Mouse (Mus musculus) embryonic facial prominence, embryonic 13.5 days (tissue): ENCODE measurements around the gene Nrxn1. TPM values are rescaled to one million over a fixed set of nuclear protein-coding genes. Genes with fewer than 3 reads are reported as not detected.

ENCODE experiments used
- ATAC-seq: fragments of 200-750 bp; cut with Nextera tagmentation; 2 replicates; pipeline ENCODE4 v1.8.0; 2017; ENCODE audit warnings: low read depth; ENCODE audit not compliant: insufficient number of reproducible peaks, insufficient read depth, low FRiP score, low TSS enrichment
- H3K27ac ChIP-seq: fragments of 300-500 bp; sonication (generic); 2 replicates; pipeline ENCODE4 v1.5.1; 2015; ENCODE audit warnings: moderate library complexity, mild to moderate bottlenecking, inconsistent platforms
- H3K27me3 ChIP-seq: fragments of 300-500 bp; sonication (generic); 2 replicates; pipeline ENCODE4 v1.6.1; 2015; ENCODE audit warnings: mild to moderate bottlenecking, inconsistent platforms
- H3K36me3 ChIP-seq: fragments of 300-500 bp; sonication (generic); 2 replicates; pipeline ENCODE4 v1.6.1; 2015; ENCODE audit warnings: mild to moderate bottlenecking, inconsistent platforms
- H3K4me1 ChIP-seq: fragments of 300-500 bp; sonication (generic); 2 replicates; pipeline ENCODE4 v1.6.1; 2015; ENCODE audit warnings: inconsistent platforms
- H3K4me2 ChIP-seq: fragments of 300-500 bp; sonication (generic); 2 replicates; pipeline ENCODE4 v1.6.1; 2015; ENCODE audit warnings: moderate library complexity, mild to moderate bottlenecking, inconsistent platforms
- H3K4me3 ChIP-seq: fragments of 300-500 bp; sonication (generic); 2 replicates; pipeline ENCODE4 v1.5.1; 2015; ENCODE audit warnings: mild to moderate bottlenecking, inconsistent platforms
- H3K9ac ChIP-seq: fragments of 300-500 bp; sonication (generic); 2 replicates; pipeline ENCODE4 v1.6.1; 2015; ENCODE audit warnings: mild to moderate bottlenecking, inconsistent platforms
- H3K9me3 ChIP-seq: fragments of 300-500 bp; sonication (generic); 2 replicates; pipeline ENCODE4 v1.6.1; 2016; ENCODE audit warnings: inconsistent platforms
- WGBS: fragments of 180-500 bp; shearing (Covaris S2); methylation state at CpG from one replicate; pipeline ENCODE4 v1.1.7; 2015; ENCODE audit warnings: mixed read lengths; 5-methylcytosine and 5-hydroxymethylcytosine counted together
- polyA plus RNA-seq: library from polyadenylated mRNA; unstranded; fragments of >200 nt; fragmentation: Nextera tagmentation; extraction: Ambion mirVana; gene quantifications from 2 replicates; pipeline ENCODE4 v1.2.1, GENCODE M21; 2015

Gene Nrxn1
- 10.3 and 13.4 TPM in 2 replicates for polyA plus RNA-seq

DNA sequence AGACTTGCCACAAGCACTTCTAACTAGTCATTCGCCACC, at the start of gene Nrxn1:
TSS of gene Nrxn1 (minus strand) at position 30 of the 39 bp plus-strand sequence.
- no peak for ATAC-seq
- Histone ChIP-seq H3K36me3 (no peaks in the 10 kb centered on the region), H3K4me2 (peak within 1 kb of the TSS; percentile 57), H3K4me3 (peak within 1 kb of the TSS; percentile 26), H3K4me1 (0 out of 2 replicates have a peak, but pooled peaks cover 3% of the 10 kb centered on the region), H3K27me3 (0 out of 2 replicates have a peak, but pooled peaks cover 4% of the 10 kb centered on the region), H3K9me3 (no peaks in the 10 kb centered on the region; the same call in 1 of the 2 replicates), H3K27ac (no peak within 1 kb of the TSS), H3K9ac (no peak within 1 kb of the TSS)
- WGBS, result 0% methylated on average over 1 of the region's 1 CpGs

DNA sequence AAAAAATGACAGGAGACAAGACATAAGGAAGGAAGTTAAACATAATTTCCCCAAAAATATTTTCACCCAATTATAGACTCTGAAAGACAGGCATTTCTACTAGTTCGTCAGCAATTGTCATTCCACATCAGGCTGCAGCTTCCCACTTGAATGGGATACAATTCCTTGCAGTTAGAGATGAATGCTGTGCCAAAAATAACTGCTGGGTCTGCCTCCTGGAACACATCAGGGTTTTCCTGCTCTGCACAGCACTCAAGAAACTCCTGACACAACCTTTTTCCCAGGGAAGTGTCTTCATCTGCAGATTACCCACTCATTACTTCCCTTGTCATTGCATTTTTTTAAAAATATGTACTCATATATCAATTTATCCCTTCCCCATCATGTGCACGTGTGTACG, 44.0 kb upstream of the Nrxn1 start:
- H3K9me3 ChIP-seq, result no peaks in the 10 kb centered on the region
- no peak overlapping the region for H3K9ac ChIP-seq
- H3K4me1 ChIP-seq, result no peaks in the 10 kb centered on the region
- H3K36me3 ChIP-seq, result no peaks in the 10 kb centered on the region
- 70% methylated on average over 3 of the region's 3 CpGs for WGBS
- no peaks in the 10 kb centered on the region for H3K27me3 ChIP-seq
- no peak for ATAC-seq
- H3K4me2 ChIP-seq, result no peak overlapping the region
- H3K4me3 ChIP-seq, result no peak overlapping the region
- no peak overlapping the region for H3K27ac ChIP-seq

DNA sequence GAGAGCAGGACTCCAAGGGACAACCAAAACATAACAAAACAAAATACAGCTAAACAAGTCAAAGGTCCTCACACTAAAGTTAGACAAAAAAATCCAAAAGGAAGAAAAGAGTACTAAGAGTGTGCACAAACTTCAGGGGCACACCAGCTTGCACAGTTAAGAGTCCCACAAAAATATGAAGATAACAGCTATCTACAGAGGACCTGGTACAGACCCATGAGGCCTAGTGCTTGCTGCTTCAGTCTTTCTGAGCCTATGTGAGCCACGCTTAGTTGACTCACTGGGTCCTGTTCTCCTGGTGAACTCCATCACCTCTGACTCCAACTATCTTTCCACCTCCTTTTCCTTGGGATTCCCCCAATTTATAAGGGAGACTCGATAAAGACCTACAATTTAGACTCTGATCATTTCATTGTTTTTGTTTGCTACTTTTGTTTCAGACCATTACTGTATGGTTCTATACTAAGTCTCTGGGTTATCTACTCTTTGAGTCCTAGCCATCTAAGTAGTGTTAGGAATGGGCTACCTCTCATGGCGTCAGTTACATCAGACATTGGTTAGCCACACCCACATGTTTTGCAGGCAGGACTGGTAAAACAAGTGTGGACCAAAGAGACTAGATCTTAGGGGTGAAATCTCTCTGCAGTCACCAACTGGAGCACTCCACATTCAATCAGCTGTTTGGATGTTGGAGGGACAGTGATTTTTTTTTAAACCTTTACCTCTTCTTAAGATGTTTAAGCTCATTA, 20.2 kb upstream of the Nrxn1 start:
- WGBS, result 81% methylated on average over 3 of the region's 3 CpGs
- no peaks in the 10 kb centered on the region for H3K4me1 ChIP-seq
- ATAC-seq, result no peak
- no peak overlapping the region for H3K4me3 ChIP-seq
- no peaks in the 10 kb centered on the region for H3K36me3 ChIP-seq
- no peak overlapping the region for H3K27ac ChIP-seq
- no peak overlapping the region for H3K4me2 ChIP-seq
- H3K27me3 ChIP-seq, result no peaks in the 10 kb centered on the region
- no peak overlapping the region for H3K9ac ChIP-seq
- no peaks in the 10 kb centered on the region for H3K9me3 ChIP-seq

GRCm38 (mm10) chr17:91112085-91112484, 19.2 kb upstream of the Nrxn1 start:
- no peak for ATAC-seq
- Histone ChIP-seq H3K9me3 (no peaks in the 10 kb centered on the region), H3K36me3 (no peaks in the 10 kb centered on the region), H3K27me3 (no peaks in the 10 kb centered on the region), H3K4me1 (no peaks in the 10 kb centered on the region), H3K4me2 (no peak overlapping the region), H3K4me3 (no peak overlapping the region), H3K27ac (no peak overlapping the region), H3K9ac (no peak overlapping the region)
- 79% methylated on average over 1 of the region's 1 CpGs for WGBS

- 32% methylated on average over 12 of the region's 12 CpGs for WGBS
- Histone ChIP-seq H3K9ac (no peak overlapping the region), H3K9me3 (no peaks in the 10 kb centered on the region; the same call in 1 of the 2 replicates), H3K4me1 (0 out of 2 replicates have a peak, but pooled peaks cover 3% of the 10 kb centered on the region), H3K4me2 (peak overlapping the region; percentile 57), H3K36me3 (no peaks in the 10 kb centered on the region), H3K27ac (no peak overlapping the region), H3K4me3 (no peak overlapping the region), H3K27me3 (0 out of 2 replicates have a peak, but pooled peaks cover 4% of the 10 kb centered on the region)
- ATAC-seq, result no peak
Observed at GRCm38 (mm10) chr17:91093081-91093875, 407 bp upstream of the Nrxn1 start.

GRCm38 (mm10) chr17:91092421-91093041, 340 bp downstream of the Nrxn1 start:
- Histone ChIP-seq H3K4me2 (peak overlapping the region; percentile 57), H3K4me1 (0 out of 2 replicates have a peak, but pooled peaks cover 3% of the 10 kb centered on the region), H3K27me3 (0 out of 2 replicates have a peak, but pooled peaks cover 4% of the 10 kb centered on the region), H3K4me3 (peak overlapping the region; percentile 26), H3K36me3 (no peaks in the 10 kb centered on the region), H3K9ac (no peak overlapping the region), H3K9me3 (no peaks in the 10 kb centered on the region; the same call in 1 of the 2 replicates), H3K27ac (no peak overlapping the region)
- peak; percentile 80 for ATAC-seq
- under 1% methylated on average over 21 of the region's 21 CpGs for WGBS

DNA sequence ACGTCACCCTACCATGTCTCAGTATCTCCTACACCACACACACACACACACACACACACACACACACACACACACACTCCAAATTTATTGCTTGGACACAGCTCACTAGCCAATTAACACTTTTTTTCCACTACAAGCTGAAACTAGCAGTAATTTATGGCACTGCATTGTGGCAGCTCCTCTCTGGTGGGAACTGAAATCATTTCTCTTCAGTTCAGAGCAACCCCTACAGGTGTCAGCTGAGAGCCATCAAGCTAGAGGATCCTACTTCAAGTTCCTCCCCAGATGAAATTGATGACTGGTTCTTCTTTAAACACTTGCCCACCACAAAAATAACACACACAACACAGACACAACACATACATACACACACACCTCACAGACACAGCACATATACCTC, 2.2 kb downstream of the Nrxn1 start:
- Histone ChIP-seq H3K4me3 (no peak overlapping the region), H3K36me3 (no peaks in the 10 kb centered on the region), H3K9ac (no peak overlapping the region), H3K4me2 (no peak overlapping the region), H3K27ac (no peak overlapping the region), H3K9me3 (no peaks in the 10 kb centered on the region; the same call in 1 of the 2 replicates), H3K4me1 (0 out of 2 replicates have a peak, but pooled peaks cover 3% of the 10 kb centered on the region), H3K27me3 (0 out of 2 replicates have a peak, but pooled peaks cover 4% of the 10 kb centered on the region)
- no peak for ATAC-seq
- WGBS, result 80% methylated on average over 1 of the region's 1 CpGs

DNA sequence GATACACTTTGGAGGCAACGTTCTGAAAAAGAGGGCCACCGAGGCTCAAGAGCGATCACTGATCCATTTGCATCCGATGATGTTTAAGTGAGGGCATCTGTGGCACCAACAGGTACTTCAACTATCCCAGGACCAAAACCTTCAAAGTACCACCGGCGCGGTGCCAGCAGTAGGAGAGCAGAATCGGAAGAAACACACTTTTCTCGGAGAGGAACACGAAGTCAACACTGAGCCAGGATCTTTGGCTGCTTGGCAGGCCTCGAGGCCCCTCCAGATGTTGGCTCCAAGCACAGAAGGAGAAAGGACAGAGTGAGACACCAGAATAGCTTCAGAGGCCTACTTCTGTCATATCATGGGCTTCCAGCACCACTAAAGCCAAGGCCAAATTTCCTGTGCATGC, 3.9 kb downstream of the Nrxn1 start:
- ATAC-seq, result no peak
- H3K4me1 ChIP-seq, result 0 out of 2 replicates have a peak, but pooled peaks cover 3% of the 10 kb centered on the region
- H3K27ac ChIP-seq, result no peak overlapping the region
- no peak overlapping the region for H3K4me3 ChIP-seq
- no peak overlapping the region for H3K4me2 ChIP-seq
- WGBS, result 88% methylated on average over 11 of the region's 11 CpGs
- H3K9ac ChIP-seq, result no peak overlapping the region
- 0 out of 2 replicates have a peak, but pooled peaks cover 4% of the 10 kb centered on the region for H3K27me3 ChIP-seq
- H3K9me3 ChIP-seq, result no peaks in the 10 kb centered on the region; the same call in 1 of the 2 replicates
- H3K36me3 ChIP-seq, result no peaks in the 10 kb centered on the region

- no peaks in the 10 kb centered on the region for H3K36me3 ChIP-seq
- 0 out of 2 replicates have a peak, but pooled peaks cover under 1% of the 10 kb centered on the region for H3K27me3 ChIP-seq
- no peak for ATAC-seq
- no peak overlapping the region for H3K4me3 ChIP-seq
- 77% methylated on average over 82 of the region's 82 CpGs for WGBS
- H3K9me3 ChIP-seq, result no peaks in the 10 kb centered on the region; the same call in 1 of the 2 replicates
- H3K4me1 ChIP-seq, result 0 out of 2 replicates have a peak, but pooled peaks cover 3% of the 10 kb centered on the region
- H3K4me2 ChIP-seq, result no peak overlapping the region
- H3K27ac ChIP-seq, result no peak overlapping the region
- no peak overlapping the region for H3K9ac ChIP-seq
Observed at GRCm38 (mm10) chr17:91088037-91088715, 4.7 kb downstream of the Nrxn1 start.

- no peak for ATAC-seq
- no peak overlapping the region for H3K4me2 ChIP-seq
- no peaks in the 10 kb centered on the region for H3K4me1 ChIP-seq
- WGBS, result 90% methylated on average over 1 of the region's 1 CpGs
- no peak overlapping the region for H3K4me3 ChIP-seq
- no peaks in the 10 kb centered on the region for H3K27me3 ChIP-seq
- no peaks in the 10 kb centered on the region for H3K36me3 ChIP-seq
- H3K27ac ChIP-seq, result no peak overlapping the region
- H3K9ac ChIP-seq, result no peak overlapping the region
- H3K9me3 ChIP-seq, result no peaks in the 10 kb centered on the region; the same call in 1 of the 2 replicates
Observed at GRCm38 (mm10) chr17:91086412-91086811, 6.5 kb downstream of the Nrxn1 start.

DNA sequence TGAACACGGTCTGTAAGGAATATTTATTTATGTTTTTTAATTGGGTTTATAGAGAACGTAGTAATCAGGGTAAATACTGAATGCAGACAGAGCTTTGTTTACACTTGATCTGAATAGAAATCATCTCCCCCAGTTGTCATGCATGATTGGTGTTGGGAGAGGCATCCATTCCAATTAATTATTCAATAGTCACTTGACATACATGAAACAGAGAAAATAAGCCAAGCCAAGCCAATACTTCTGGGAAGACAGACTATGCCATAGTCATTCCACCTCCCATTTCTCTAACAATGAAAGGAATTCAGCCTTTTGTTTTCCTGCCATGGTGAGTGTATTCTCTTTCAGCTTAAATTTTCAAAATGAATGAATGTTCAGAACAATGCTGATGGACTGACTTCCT, 7.5 kb downstream of the Nrxn1 start:
- H3K4me1 ChIP-seq, result no peaks in the 10 kb centered on the region
- no peak overlapping the region for H3K4me3 ChIP-seq
- no peak for ATAC-seq
- H3K27ac ChIP-seq, result no peak overlapping the region
- WGBS, result 80% methylated on average over 2 of the region's 2 CpGs
- H3K4me2 ChIP-seq, result no peak overlapping the region
- no peaks in the 10 kb centered on the region for H3K36me3 ChIP-seq
- H3K9me3 ChIP-seq, result no peaks in the 10 kb centered on the region; the same call in 1 of the 2 replicates
- H3K9ac ChIP-seq, result no peak overlapping the region
- no peaks in the 10 kb centered on the region for H3K27me3 ChIP-seq
